Mouse (Mus musculus): ENCODE data around the gene Ppp1r17. TPM values are rescaled to one million over a fixed set of nuclear protein-coding genes. Genes with fewer than 3 reads are reported as not detected.

Gene Ppp1r17
- polyA plus RNA-seq, 1 experiment from 2014 or later: not detected

DNA sequence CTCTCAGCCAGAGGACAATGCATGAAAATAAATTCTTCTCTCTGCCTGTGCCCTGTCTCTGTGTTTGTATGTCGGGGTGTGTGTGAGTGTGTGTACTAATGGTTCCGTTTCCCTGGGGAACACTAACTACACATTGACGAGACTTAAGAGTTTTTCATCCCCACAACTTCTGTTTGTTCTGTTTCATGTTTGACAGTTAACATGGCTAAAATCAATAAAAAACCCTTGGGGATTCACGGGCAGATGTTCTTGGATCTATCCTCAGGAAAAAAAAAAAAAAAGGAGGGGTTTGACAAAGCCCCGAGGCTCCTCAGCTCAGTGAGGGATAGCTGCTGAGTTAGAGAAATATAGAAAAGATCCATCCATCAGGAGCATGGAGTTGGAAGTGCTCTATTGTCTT lies 27.0 kb downstream of the Ppp1r17 start:
- H3K9ac ChIP-seq (replicated peaks; ENCODE audit: low read depth): no peak overlapping the region
- DNase-seq (ENCODE audit: low spot score): no peak
- no peaks in the 10 kb centered on the region for H3K4me1 ChIP-seq (ENCODE audit: insufficient read depth, low read depth, low read length)
- 45% methylated on average over 5 of the region's 5 CpGs for WGBS
- H3K4me2 ChIP-seq (replicated peaks; ENCODE audit: low read depth, low read length): no peak overlapping the region
- ATAC-seq: no peak
- no peak overlapping the region for H3K4me3 ChIP-seq (ENCODE audit: low read depth, low read length)
- H3K9me3 ChIP-seq (ENCODE audit: low read length): no peaks in the 10 kb centered on the region
- no peak overlapping the region for H3K27ac ChIP-seq (ENCODE audit: low read length)
- TF ChIP-seq EP300 (IDR thresholded peaks at IDR 0.05) (no peak), CTCF (IDR thresholded peaks at IDR 0.05) (no peak)
- H3K27me3 ChIP-seq (replicated peaks; ENCODE audit: insufficient read depth, low read length): no peaks in the 10 kb centered on the region
- H3K36me3 ChIP-seq (ENCODE audit: insufficient read depth, low read length): no peaks in the 10 kb centered on the region

DNA sequence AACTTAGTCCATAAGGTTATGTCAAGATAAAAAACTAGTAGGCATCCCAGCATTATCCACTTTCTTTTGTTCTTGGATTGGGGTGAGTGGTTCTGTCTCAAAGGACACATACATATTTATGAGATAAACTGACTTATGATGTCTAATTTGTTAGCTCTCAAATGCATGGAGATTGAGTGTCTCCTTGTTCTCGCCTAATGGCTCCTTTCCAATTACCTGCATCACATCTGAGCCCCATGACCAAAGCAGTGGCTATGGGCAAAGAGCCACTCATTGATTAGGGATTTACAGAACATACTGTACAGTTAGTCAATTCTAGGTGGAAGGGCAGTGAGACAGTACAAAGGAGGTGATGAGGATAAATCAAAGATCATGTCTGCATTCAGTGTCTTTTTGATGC lies 27.4 kb downstream of the Ppp1r17 start:
- ATAC-seq: no peak
- Histone ChIP-seq H3K4me3 (ENCODE audit: low read depth, low read length) (no peak overlapping the region), H3K27ac (ENCODE audit: low read length) (no peak overlapping the region), H3K9me3 (ENCODE audit: low read length) (no peaks in the 10 kb centered on the region), H3K4me1 (ENCODE audit: insufficient read depth, low read depth, low read length) (no peaks in the 10 kb centered on the region), H3K36me3 (ENCODE audit: insufficient read depth, low read length) (no peaks in the 10 kb centered on the region), H3K4me2 (replicated peaks; ENCODE audit: low read depth, low read length) (no peak overlapping the region), H3K27me3 (replicated peaks; ENCODE audit: insufficient read depth, low read length) (no peaks in the 10 kb centered on the region), H3K9ac (replicated peaks; ENCODE audit: low read depth) (no peak overlapping the region)
- TF ChIP-seq CTCF (IDR thresholded peaks at IDR 0.05): no peak
- no peak for TF ChIP-seq EP300 (IDR thresholded peaks at IDR 0.05)
- DNase-seq (ENCODE audit: low spot score): no peak
- WGBS: 63% methylated on average over 1 of the region's 1 CpGs

DNA sequence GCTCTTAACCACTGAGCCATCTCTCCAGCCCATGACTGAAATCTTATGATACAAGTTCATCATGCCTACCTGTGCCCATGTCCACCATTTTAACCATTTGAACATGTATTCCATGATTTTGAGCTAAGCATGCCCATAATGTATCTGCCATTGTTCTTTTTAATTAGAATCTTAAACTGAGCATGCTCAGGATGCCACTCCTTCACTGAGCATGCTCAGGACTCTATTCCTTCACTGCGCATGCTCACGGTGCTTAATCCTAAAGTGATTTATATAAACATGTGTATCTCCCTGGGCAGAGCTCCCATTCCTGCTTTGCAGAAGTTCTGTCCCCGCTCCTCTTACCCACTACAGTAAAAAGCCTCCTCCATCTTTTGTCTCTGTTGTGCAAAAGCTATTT lies 31.3 kb downstream of the Ppp1r17 start:
- Histone ChIP-seq H3K36me3 (ENCODE audit: insufficient read depth, low read length) (no peaks in the 10 kb centered on the region), H3K9ac (replicated peaks; ENCODE audit: low read depth) (no peak overlapping the region), H3K9me3 (ENCODE audit: low read length) (no peaks in the 10 kb centered on the region), H3K4me3 (ENCODE audit: low read depth, low read length) (no peak overlapping the region), H3K27ac (ENCODE audit: low read length) (no peak overlapping the region), H3K4me1 (ENCODE audit: insufficient read depth, low read depth, low read length) (no peaks in the 10 kb centered on the region), H3K4me2 (replicated peaks; ENCODE audit: low read depth, low read length) (no peak overlapping the region), H3K27me3 (replicated peaks; ENCODE audit: insufficient read depth, low read length) (no peaks in the 10 kb centered on the region)
- 80% methylated on average over 3 of the region's 3 CpGs for WGBS
- DNase-seq (ENCODE audit: low spot score): no peak
- ATAC-seq: no peak
- TF ChIP-seq EP300 (IDR thresholded peaks at IDR 0.05): no peak
- no peak for TF ChIP-seq CTCF (IDR thresholded peaks at IDR 0.05)

DNA sequence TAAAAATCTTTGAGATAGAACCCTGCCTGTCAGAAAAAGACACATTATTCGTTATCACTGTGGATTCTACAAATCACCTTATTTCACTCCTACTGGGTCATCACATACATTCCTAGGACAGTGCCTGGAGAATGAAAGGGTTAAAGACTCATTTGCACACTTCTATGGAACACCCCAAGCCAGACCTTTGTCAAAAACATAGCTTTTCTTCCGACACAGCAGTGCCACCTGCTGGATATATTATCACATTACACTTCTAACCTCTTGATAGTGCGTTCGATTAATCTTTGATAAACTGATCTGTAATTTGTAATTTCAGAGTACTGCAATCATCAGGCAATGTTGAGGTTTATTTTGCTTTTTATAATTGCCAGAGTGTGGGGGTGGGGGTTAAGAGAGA lies 31.8 kb downstream of the Ppp1r17 start:
- H3K4me2 ChIP-seq (replicated peaks; ENCODE audit: low read depth, low read length): no peak overlapping the region
- DNase-seq (ENCODE audit: low spot score): peak; percentile 51
- no peaks in the 10 kb centered on the region for H3K4me1 ChIP-seq (ENCODE audit: insufficient read depth, low read depth, low read length)
- no peaks in the 10 kb centered on the region for H3K36me3 ChIP-seq (ENCODE audit: insufficient read depth, low read length)
- no peak overlapping the region for H3K27ac ChIP-seq (ENCODE audit: low read length)
- no peaks in the 10 kb centered on the region for H3K27me3 ChIP-seq (replicated peaks; ENCODE audit: insufficient read depth, low read length)
- 31% methylated on average over 4 of the region's 4 CpGs for WGBS
- no peaks in the 10 kb centered on the region for H3K9me3 ChIP-seq (ENCODE audit: low read length)
- no peak for TF ChIP-seq EP300 (IDR thresholded peaks at IDR 0.05)
- peak; percentile 72 for TF ChIP-seq CTCF (IDR thresholded peaks at IDR 0.05)
- H3K4me3 ChIP-seq (ENCODE audit: low read depth, low read length): no peak overlapping the region
- no peak for ATAC-seq
- no peak overlapping the region for H3K9ac ChIP-seq (replicated peaks; ENCODE audit: low read depth)

DNA sequence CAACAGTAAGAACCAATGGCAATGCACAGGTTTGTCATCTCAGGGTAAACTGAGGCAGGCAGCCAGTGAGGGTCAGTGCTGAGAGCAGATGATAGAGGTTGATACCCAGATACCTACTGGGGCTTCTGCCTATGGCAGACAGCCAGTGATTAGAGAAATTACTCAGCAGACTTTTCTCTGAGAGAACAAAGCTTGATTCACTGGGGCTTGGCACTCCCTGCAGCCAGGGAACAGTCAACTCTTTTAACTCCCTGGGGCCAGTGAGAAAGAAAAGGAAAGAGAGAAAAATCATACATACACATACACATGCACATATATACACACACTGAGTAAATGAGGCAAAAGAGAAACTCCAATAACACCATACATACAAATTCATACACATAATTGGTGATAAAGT lies 46.4 kb downstream of the Ppp1r17 start:
- Histone ChIP-seq H3K9ac (replicated peaks; ENCODE audit: low read depth) (no peak overlapping the region), H3K4me3 (ENCODE audit: low read depth, low read length) (no peak overlapping the region), H3K4me2 (replicated peaks; ENCODE audit: low read depth, low read length) (no peak overlapping the region), H3K4me1 (ENCODE audit: insufficient read depth, low read depth, low read length) (no peaks in the 10 kb centered on the region), H3K27me3 (replicated peaks; ENCODE audit: insufficient read depth, low read length) (no peaks in the 10 kb centered on the region), H3K27ac (ENCODE audit: low read length) (no peak overlapping the region), H3K36me3 (ENCODE audit: insufficient read depth, low read length) (no peaks in the 10 kb centered on the region), H3K9me3 (ENCODE audit: low read length) (no peaks in the 10 kb centered on the region)
- ATAC-seq (no peak), DNase-seq (ENCODE audit: low spot score) (no peak)
- no peak for TF ChIP-seq CTCF (IDR thresholded peaks at IDR 0.05)
- TF ChIP-seq EP300 (IDR thresholded peaks at IDR 0.05): no peak

DNA sequence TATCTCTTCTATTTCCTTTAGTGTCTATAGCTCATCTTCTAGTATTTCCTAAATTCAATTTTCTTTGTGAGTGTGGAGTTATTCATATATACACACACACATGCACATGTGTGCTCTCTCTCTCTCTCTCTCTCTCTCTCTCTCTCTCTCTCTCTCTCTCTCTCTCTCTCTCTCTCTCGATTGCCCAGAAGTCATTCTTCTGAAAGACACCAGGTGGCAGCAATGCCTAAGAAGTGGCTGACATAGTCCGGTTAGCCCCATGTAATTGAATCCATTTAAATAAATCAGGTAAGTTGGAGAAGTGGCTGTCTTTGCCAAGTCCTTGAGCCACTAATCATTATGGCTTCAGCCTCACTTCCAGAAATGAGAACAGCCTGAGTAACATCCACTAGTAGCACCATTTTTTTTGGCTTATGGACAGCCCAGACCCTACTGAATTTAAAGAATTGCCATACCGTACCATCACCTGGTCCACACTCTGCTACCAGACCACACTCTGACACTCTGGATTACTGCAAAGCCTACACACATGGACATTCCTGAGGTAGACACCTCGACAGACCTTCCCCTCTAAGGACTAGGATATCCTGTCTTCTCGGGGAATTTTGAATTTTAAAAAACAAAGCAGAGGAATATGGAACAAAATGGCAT lies 49.5 kb downstream of the Ppp1r17 start:
- DNase-seq (ENCODE audit: low spot score) (peak; percentile 72), ATAC-seq (no peak)
- H3K4me3 ChIP-seq (ENCODE audit: low read depth, low read length): no peak overlapping the region
- no peaks in the 10 kb centered on the region for H3K4me1 ChIP-seq (ENCODE audit: insufficient read depth, low read depth, low read length)
- no peaks in the 10 kb centered on the region for H3K36me3 ChIP-seq (ENCODE audit: insufficient read depth, low read length)
- no peaks in the 10 kb centered on the region for H3K27me3 ChIP-seq (replicated peaks; ENCODE audit: insufficient read depth, low read length)
- TF ChIP-seq CTCF (IDR thresholded peaks at IDR 0.05) (peak; percentile 70), EP300 (IDR thresholded peaks at IDR 0.05) (no peak)
- H3K4me2 ChIP-seq (replicated peaks; ENCODE audit: low read depth, low read length): no peak overlapping the region
- no peak overlapping the region for H3K9ac ChIP-seq (replicated peaks; ENCODE audit: low read depth)
- no peak overlapping the region for H3K27ac ChIP-seq (ENCODE audit: low read length)
- 31% methylated on average over 5 of the region's 5 CpGs for WGBS
- H3K9me3 ChIP-seq (ENCODE audit: low read length): no peaks in the 10 kb centered on the region

DNA sequence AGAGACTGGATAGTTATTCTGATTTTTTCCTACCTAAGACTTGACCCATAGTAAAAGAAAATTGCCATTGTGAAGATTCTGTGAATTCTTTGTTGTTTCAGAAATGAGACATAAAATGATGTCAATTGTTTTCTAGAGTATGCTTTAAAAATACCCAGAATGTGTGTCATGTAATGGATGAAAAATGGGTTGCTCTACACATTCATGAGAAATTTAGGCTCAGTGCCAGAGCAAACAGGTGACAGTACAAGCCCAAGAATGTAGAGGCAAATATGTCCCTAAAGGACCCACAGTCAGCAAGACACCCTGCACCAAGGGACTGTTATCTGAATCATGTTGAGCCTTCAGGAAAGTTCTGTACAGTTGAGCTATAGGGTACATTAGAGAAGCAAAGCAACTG lies 51.2 kb downstream of the Ppp1r17 start:
- Histone ChIP-seq H3K9ac (replicated peaks; ENCODE audit: low read depth) (no peak overlapping the region), H3K4me2 (replicated peaks; ENCODE audit: low read depth, low read length) (no peak overlapping the region), H3K36me3 (ENCODE audit: insufficient read depth, low read length) (no peaks in the 10 kb centered on the region), H3K27ac (ENCODE audit: low read length) (no peak overlapping the region), H3K9me3 (ENCODE audit: low read length) (no peaks in the 10 kb centered on the region), H3K4me3 (ENCODE audit: low read depth, low read length) (no peak overlapping the region), H3K4me1 (ENCODE audit: insufficient read depth, low read depth, low read length) (no peaks in the 10 kb centered on the region), H3K27me3 (replicated peaks; ENCODE audit: insufficient read depth, low read length) (no peaks in the 10 kb centered on the region)
- no peak for DNase-seq (ENCODE audit: low spot score)
- no peak for ATAC-seq
- TF ChIP-seq CTCF (IDR thresholded peaks at IDR 0.05): no peak
- no peak for TF ChIP-seq EP300 (IDR thresholded peaks at IDR 0.05)
